Mouse (Mus musculus) myocyte (in vitro differentiated cells): ENCODE measurements at regions not wholly inside any gene's neighbourhood (a gene's known extent, or its start where the extent isn't known, plus 50 kb on each side); places are given as distances from the start of the nearest gene placed in this dataset.

Experiments used
- CEBPB ChIP-seq: IDR thresholded peaks from 2 replicates; pipeline ENCODE4 v1.6.1; 2011; ENCODE audit warnings: mild to moderate bottlenecking, moderate library complexity; ENCODE audit not compliant: poor library complexity, insufficient read depth, severe bottlenecking
- E2F4 ChIP-seq: IDR thresholded peaks from one replicate; pipeline ENCODE4 v1.6.1; 2011; ENCODE audit warnings: mild to moderate bottlenecking, control low read depth, moderate library complexity; ENCODE audit not compliant: insufficient read depth
- MAX ChIP-seq: IDR thresholded peaks from one replicate; pipeline ENCODE4 v1.6.1; 2011; ENCODE audit warnings: low read depth, mild to moderate bottlenecking, control low read depth
- MYOG ChIP-seq, 3 experiments: IDR thresholded peaks; one replicate each; pipeline ENCODE4 v1.6.1; 2011; ENCODE audit warnings: control low read depth in 2 of 3, low read depth in 2 of 3, mild to moderate bottlenecking in 2 of 3; ENCODE audit not compliant: insufficient read length in 2 of 3, control insufficient read depth in 1 of 3, insufficient read depth in 1 of 3
- POLR2A ChIP-seq: IDR thresholded peaks from one replicate; pipeline ENCODE4 v1.6.1; 2011; ENCODE audit warnings: low read depth, mild to moderate bottlenecking, control low read depth, moderate library complexity; ENCODE audit not compliant: insufficient read length
- POLR2AphosphoS2 ChIP-seq: IDR thresholded peaks from one replicate; pipeline ENCODE4 v1.6.1; 2011; ENCODE audit warnings: low read depth, control low read depth; ENCODE audit not compliant: insufficient read length
- REST ChIP-seq: IDR thresholded peaks from one replicate; pipeline ENCODE4 v1.6.1; 2011; ENCODE audit warnings: mild to moderate bottlenecking, control low read depth, moderate library complexity; ENCODE audit not compliant: insufficient read depth, insufficient read length
- USF1 ChIP-seq: IDR thresholded peaks from one replicate; pipeline ENCODE4 v1.6.1; 2011; ENCODE audit warnings: low read depth, mild to moderate bottlenecking, control low read depth, moderate library complexity

DNA sequence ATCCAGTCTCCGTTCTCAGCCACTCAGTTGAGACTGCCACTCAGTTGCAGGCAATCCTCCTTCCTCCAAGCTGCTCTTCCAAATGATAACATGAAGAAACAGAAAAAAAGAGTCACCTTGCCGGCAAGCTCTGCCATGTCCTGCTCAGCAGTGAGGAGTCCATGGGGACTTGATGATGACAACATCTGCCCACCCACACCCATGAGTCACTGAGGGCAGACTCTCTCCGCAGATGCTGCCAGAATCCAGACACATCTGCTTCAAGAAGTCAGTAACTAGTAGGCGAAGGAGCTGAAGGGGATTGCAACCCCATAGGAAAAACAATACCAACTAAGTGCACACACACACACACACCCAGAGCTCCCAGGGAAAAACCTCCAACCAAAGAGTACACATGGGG is 263.9 kb upstream of the Nr4a3 start:
- TF ChIP-seq USF1: no peak
- no peak for TF ChIP-seq E2F4
- TF ChIP-seq POLR2A: no peak
- TF ChIP-seq CEBPB: no peak
- TF ChIP-seq POLR2AphosphoS2: no peak
- TF ChIP-seq MAX: no peak
- no peak for TF ChIP-seq REST
- no peak for TF ChIP-seq MYOG (IDR thresholded peaks at IDR 0.05; ENCODE audit: control insufficient read depth in 1 of 3, insufficient read depth in 1 of 3, insufficient read length in 2 of 3, low read depth in 2 of 3)
